Mouse (Mus musculus) CD8-positive naive resting alpha-beta T cell, adult 2 months (primary cell): ENCODE measurements at regions not wholly inside any gene's neighbourhood (a gene's known extent, or its start where the extent isn't known, plus 50 kb on each side); places are given as distances from the start of the nearest gene placed in this dataset.

Source experiments
- DNase-seq, 2 experiments: peaks; one replicate each; pipeline ENCODE4 v3.0.0; 2022; ENCODE audit warnings: low read depth in 2 of 2, low spot score in 2 of 2

DNA sequence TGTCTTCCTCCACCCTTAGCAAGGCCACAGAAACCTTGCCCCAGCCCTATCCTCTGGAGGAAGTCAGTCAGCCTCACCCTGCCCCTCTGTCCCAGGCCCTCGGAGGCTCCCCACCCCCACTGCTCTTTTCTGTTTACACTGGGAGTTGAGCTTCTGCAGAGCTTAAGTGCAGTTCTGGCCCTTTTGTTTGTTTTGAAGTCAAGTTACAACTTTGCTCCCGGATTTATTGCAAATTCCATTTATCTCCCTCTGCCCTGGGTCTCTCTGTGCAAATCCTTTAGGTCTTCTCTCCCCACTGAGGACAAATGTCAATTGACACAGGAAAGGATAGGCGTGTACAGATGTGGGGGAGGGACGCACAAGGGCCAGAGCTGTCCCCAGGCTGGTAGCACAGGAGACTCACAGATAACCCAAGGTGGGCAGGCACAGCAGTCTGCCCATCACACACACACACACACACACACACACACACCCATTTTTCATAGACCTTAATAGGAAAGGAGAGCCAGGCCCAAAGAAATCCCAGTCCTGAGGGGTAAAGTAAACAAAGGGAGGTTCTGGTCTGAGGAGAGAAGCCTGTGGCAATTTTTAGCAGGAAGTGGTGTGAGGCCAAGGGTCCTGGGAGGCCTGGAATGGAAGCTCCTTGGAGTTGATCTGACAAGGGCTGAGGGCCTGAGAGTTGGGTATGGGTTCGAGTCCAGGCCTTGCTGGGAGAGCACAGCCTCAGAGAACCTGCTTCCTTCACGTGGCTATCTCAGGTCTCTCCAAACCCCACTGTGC lies 167.9 kb downstream of the Zfp36l1 start:
- no peak for DNase-seq

GRCm38 (mm10) chr12:79944090-79944489 lies 168.7 kb downstream of the Zfp36l1 start:
- no peak for DNase-seq

- DNase-seq: no peak
Measured at GRCm38 (mm10) chr12:79942563-79943131, 170.2 kb downstream of the Zfp36l1 start.

DNA sequence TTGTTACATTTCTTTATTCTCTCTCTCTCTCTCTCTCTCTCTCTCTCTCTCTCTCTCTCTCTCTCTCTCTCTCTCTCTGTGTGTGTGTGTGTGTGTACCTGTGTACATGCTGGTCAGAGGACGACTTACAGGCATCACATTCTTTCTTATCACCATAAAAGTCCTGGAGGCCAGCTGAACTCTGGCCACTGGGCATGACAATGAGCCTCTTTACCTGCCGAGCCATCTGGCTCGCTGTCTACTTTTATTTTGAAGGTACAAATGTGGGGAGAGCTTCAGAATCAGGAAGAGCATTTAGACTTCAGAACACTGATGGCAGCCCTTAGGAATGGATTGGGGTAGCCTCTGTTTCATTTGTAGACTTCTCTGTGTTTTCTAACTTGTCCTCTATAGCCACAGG lies 171.0 kb downstream of the Zfp36l1 start:
- no peak for DNase-seq

GRCm38 (mm10) chr12:79939436-79939835 lies 173.4 kb downstream of the Zfp36l1 start:
- no peak for DNase-seq

GRCm38 (mm10) chr12:79937876-79938275 lies 174.9 kb downstream of the Zfp36l1 start:
- no peak for DNase-seq

GRCm38 (mm10) chr12:79936698-79937097 lies 176.1 kb downstream of the Zfp36l1 start:
- no peak for DNase-seq

DNA sequence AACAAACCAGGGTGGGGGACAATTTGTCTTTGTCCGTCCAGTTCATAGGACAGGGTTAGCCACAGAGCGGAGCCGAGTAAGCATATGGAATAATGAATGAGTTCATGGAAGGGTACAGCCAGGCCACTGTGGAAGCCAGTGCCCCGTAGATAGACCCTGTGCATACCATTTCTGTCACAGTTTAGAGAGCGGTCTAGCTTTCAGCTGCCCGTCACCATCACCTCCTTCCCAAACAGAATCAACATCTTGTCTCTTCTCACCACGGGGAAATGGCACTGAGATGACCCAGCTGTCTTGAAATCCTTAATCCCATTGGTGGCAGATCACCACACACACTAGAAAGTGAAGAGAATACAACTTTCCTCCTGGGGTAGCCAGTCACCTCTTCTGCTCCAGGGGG lies 178.7 kb downstream of the Zfp36l1 start:
- no peak for DNase-seq

DNA sequence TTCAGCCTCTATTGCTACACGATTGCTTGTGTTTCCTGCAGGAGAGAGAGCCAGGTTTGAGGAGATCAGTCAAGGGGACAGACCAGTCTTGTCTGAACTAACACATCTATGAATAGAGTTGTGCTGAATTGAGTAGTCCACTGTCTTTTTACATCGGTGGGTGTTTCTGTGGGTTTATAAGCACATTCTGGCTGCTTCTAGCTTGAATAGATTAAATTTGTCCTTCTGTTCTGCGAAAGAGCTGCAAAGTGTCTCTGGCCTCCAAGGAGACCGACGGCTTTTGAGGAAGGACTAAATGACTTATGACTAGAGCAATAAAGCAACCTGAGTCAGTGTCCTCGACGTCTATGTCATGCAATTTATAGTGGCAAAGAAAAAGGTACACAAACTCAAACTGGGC lies 179.9 kb downstream of the Zfp36l1 start:
- no peak for DNase-seq

DNA sequence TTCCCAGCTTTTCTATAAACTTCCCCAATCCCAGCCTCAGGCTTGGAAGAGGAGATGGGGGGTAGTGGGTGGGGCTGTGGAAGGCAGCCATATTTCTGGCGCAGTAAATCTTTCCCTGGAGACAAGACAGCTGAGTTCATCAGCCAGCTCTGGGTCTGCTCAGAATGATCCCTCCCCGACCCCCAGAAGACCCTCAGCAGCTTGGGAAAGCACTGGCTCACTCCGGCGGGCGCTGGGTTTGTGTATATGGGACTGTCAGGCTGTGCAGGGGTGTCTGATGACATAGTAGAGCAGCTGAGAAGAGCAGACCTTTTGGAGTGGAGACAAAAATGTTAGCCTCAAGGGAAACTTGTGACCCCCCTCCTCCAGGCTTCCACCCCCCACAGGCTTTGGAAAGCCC lies 181.4 kb downstream of the Zfp36l1 start:
- no peak for DNase-seq

- DNase-seq: no peak
Measured at GRCm38 (mm10) chr12:79929846-79930245, 183.0 kb downstream of the Zfp36l1 start.

GRCm38 (mm10) chr12:79928739-79929380 lies 184.0 kb downstream of the Zfp36l1 start:
- DNase-seq: no peak

DNA sequence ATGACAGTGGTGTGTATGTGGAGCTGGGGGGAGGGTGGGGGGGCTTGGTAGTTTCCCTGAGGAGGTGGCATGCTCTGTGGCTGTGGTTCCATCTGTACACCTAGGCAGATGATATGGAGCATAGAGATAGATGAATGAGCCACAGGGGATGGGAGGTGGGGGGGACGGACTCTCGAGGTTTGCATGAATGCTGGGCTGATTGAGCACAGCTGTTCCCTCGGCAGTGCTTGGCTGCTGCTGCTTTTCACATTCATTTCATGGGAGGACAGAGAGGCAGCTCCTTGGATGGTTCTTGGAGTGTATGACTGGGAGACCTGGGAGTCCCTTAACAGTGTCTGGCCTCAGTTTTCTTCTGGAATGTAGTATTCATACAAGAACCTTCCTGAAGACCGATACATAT lies 184.5 kb downstream of the Zfp36l1 start:
- no peak for DNase-seq

DNA sequence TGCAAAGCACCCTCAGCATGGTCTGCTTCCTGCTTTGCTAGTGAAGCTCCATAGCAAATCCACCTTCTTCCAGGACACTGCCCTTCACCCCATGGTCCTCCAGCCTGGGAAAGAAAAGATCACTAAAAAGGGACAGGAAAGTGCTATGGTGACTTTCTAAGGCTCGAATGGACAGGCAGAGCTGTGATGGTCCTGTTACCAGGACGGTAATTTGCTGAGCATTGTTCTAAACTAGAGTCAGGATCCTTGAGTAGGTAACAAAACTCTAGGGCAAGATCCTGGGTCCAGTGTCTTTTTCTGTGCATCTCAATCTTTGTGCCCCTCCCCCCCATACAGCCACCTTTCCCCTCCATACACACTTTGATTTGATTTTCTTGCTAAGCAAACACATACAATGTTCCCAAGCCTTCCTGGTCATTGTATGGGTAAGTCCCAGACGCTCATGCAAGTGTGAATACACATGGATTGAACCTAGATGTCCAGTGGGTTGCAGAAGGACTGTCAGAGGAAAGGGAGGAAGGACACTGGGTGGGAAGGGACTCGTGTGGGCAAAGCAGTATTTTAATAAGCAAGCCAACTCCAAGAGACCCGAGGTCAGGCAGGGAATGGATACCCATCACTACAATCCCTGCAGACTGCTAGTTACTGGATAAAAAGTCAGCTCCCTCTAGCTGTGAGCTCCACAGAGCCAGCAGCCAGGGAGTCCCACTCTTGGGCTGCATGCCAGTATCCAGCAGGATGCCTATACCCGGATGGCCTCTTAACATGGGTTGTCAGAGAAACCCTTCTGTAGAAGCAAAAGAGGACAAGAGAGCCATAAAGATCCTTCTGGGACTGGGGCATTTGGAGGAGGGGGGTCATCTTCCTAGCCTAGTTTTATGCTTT lies 186.9 kb downstream of the Zfp36l1 start:
- DNase-seq: no peak

- DNase-seq: no peak
Measured at GRCm38 (mm10) chr12:79924921-79925703, 187.7 kb downstream of the Zfp36l1 start.

- no peak for DNase-seq
Measured at GRCm38 (mm10) chr12:79923811-79924210, 189.0 kb downstream of the Zfp36l1 start.

DNA sequence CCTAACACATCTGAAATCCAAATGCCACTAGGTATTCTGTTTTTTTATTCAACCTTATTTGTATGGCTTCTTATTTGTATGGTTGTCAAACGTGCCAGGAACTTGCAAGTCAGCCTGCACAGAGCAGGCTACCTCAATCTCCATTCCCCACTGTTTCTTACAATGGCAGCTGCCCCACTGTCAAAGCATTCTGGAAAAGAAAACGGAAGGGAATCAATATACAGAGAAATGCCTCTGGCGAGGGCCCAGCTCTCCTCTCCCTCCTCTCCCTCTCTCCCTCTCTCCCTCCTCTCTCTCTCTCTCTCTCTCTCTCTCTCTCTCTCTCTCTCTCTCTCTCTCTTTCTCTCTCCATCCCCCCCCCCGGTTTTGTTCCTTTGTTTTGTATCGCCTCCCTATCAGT lies 191.0 kb downstream of the Zfp36l1 start:
- no peak for DNase-seq

DNA sequence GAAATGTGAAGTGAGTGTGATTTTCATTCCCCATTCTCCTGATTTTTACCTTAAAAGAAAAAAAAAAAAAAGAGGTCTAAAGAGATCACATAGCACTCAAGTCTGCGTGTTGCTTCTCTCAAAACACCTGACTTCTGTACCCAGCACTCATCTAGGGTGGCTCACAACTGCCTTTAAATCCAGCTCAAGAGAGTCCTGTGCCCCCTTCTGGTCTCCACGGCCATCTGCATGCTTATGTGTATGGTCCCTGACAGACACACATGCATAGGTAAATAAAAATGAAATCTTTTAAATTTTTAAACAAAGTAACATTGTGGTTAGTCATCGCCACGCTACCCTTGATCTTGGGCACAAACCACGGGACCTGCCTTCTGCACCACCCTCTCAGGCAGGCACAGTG lies 193.8 kb downstream of the Zfp36l1 start:
- DNase-seq: no peak

DNA sequence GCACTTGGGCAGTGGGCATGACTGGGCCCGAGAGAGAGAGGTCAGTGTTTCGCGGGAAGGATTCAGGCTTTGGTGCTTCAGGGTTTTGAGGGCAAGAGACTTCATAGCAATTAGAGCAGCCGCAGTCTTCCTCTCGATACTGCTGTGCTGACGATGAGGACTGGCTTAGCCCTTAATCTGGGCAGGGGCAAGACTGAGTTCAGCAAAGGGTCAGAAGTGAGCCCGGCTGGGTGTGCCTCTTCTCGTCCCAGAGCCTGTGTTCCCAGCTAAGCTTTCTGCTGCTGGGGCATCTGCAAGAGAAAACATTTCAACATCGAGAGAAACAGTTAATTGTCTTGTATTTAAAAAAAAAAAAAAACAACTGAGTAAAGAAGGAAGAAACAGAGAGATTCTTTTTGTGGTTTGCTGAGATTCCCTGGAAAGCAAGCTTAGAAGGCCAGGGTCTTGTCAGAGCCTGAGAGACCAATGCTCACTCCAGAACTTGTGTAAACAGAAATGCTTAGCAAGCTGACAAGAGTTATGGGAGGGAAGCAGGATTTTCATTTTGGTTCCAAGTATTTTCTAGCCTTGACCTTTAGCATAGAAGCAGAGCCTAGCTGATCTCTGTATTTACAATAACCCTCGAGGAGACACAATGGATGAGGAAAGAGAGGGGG lies 195.1 kb downstream of the Zfp36l1 start:
- DNase-seq: no peak
